Mouse (Mus musculus): ENCODE data around the gene Mamstr. TPM values are rescaled to one million over a fixed set of nuclear protein-coding genes. Genes with fewer than 3 reads are reported as not detected.

Gene Mamstr
- polyA plus RNA-seq, 1 experiment from 2014 or later: 3.5 TPM

GRCm38 (mm10) chr7:45689099-45689498, 49.3 kb downstream of the Mamstr start:
- H3K9ac ChIP-seq: no peak overlapping the region
- H3K36me3 ChIP-seq: no peaks in the 10 kb centered on the region
- H3K9me3 ChIP-seq: no peaks in the 10 kb centered on the region
- no peak overlapping the region for H3K4me2 ChIP-seq (replicated peaks)
- whole genome bisulfite sequencing: 61% methylated on average over 6 of the region's 6 CpGs
- H3K4me3 ChIP-seq: no peak overlapping the region
- no peaks in the 10 kb centered on the region for H3K27me3 ChIP-seq (replicated peaks)
- H3K27ac ChIP-seq: no peak overlapping the region
- peaks cover 13% of the 10 kb centered on the region for H3K4me1 ChIP-seq
- ATAC-seq (ENCODE audit: low FRiP score, low read depth): no peak

DNA sequence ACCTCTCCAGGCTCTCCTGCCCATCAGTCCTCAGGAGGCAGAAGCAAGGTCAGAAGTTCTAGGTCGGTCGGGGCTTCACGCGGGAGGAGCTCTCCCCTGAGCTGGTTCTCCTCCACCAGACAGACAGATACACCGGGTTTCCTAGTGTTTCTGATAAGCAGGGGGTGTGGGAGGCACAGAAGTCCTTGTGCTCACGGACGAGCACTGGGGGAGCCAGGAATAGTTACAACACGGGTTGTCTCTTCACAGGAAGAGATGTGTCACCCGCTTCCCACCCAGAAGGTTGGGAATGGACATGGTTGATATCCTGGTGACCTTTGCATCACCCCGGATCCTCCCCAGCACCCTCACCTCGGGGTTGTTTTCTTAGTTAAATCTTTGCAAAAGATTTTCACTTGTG, 50.0 kb downstream of the Mamstr start:
- Histone ChIP-seq H3K36me3 (no peaks in the 10 kb centered on the region), H3K27ac (no peak overlapping the region), H3K4me1 (peaks cover 13% of the 10 kb centered on the region), H3K9me3 (no peaks in the 10 kb centered on the region), H3K27me3 (replicated peaks) (no peaks in the 10 kb centered on the region), H3K4me2 (replicated peaks) (no peak overlapping the region), H3K9ac (no peak overlapping the region), H3K4me3 (no peak overlapping the region)
- 79% methylated on average over 11 of the region's 11 CpGs for WGBS
- ATAC-seq (ENCODE audit: low FRiP score, low read depth): no peak

GRCm38 (mm10) chr7:45692364-45692763, 52.6 kb downstream of the Mamstr start:
- WGBS: 84% methylated on average over 2 of the region's 2 CpGs
- no peak overlapping the region for H3K4me2 ChIP-seq (replicated peaks)
- H3K9ac ChIP-seq: no peak overlapping the region
- no peak overlapping the region for H3K27ac ChIP-seq
- H3K36me3 ChIP-seq: no peaks in the 10 kb centered on the region
- no peaks in the 10 kb centered on the region for H3K27me3 ChIP-seq (replicated peaks)
- peaks cover 6% of the 10 kb centered on the region for H3K4me1 ChIP-seq
- no peaks in the 10 kb centered on the region for H3K9me3 ChIP-seq
- no peak for ATAC-seq (ENCODE audit: low FRiP score, low read depth)
- no peak overlapping the region for H3K4me3 ChIP-seq

- no peaks in the 10 kb centered on the region for H3K9me3 ChIP-seq
- ATAC-seq (ENCODE audit: low FRiP score, low read depth): no peak
- no peak within 1 kb of the TSS for H3K4me2 ChIP-seq (replicated peaks)
- H3K4me1 ChIP-seq: peaks cover 6% of the 10 kb centered on the region
- H3K27ac ChIP-seq: no peak within 1 kb of the TSS
- H3K36me3 ChIP-seq: no peaks in the 10 kb centered on the region
- no peak within 1 kb of the TSS for H3K9ac ChIP-seq
- no peak within 1 kb of the TSS for H3K4me3 ChIP-seq
- WGBS: 89% methylated on average over 50 of the region's 50 CpGs
- H3K27me3 ChIP-seq (replicated peaks): peaks cover 9% of the 10 kb centered on the region
Observed at GRCm38 (mm10) chr7:45693921-45694591, 54.3 kb downstream of the Mamstr start, which contains the start of gene Sec1. TSS of gene Sec1 (minus strand) at chr7:45694402.

- Histone ChIP-seq H3K27me3 (replicated peaks) (peaks cover 19% of the 10 kb centered on the region), H3K36me3 (no peaks in the 10 kb centered on the region), H3K9ac (no peak overlapping the region), H3K4me2 (replicated peaks) (no peak overlapping the region), H3K4me3 (no peak overlapping the region), H3K4me1 (peaks cover 15% of the 10 kb centered on the region), H3K9me3 (no peaks in the 10 kb centered on the region), H3K27ac (no peak overlapping the region)
- peak; percentile 45; the same call in 1 of the 2 replicates for ATAC-seq (ENCODE audit: low FRiP score, low read depth)
- WGBS: 4% methylated on average over 6 of the region's 6 CpGs
Observed at GRCm38 (mm10) chr7:45695098-45695497, 55.3 kb downstream of the Mamstr start.

Other genes starting within 250 kb of the Mamstr start
- 269 and 286 TPM in 2 replicates for gene Snrnp70, start 244.2 kb upstream of the Mamstr start, polyA plus RNA-seq (2016; fragmentation: Nextera tagmentation; extraction: Ambion mirVana)
- gene Kcna7, start 234.3 kb upstream of the Mamstr start, polyA plus RNA-seq (2016; fragmentation: Nextera tagmentation; extraction: Ambion mirVana): not detected in 2 replicates
- gene Ntf5, start 226.3 kb upstream of the Mamstr start, polyA plus RNA-seq (2016; fragmentation: Nextera tagmentation; extraction: Ambion mirVana): 0.57 and 0.65 TPM in 2 replicates
- gene Lhb, start 219.2 kb upstream of the Mamstr start, polyA plus RNA-seq (2016; fragmentation: Nextera tagmentation; extraction: Ambion mirVana): not detected in 2 replicates
- gene Gys1, start 205.1 kb upstream of the Mamstr start, polyA plus RNA-seq (2016; fragmentation: Nextera tagmentation; extraction: Ambion mirVana): 31.8 and 32.7 TPM in 2 replicates
- 126 and 127 TPM in 2 replicates for gene Ruvbl2, start 201.9 kb upstream of the Mamstr start, polyA plus RNA-seq (2016; fragmentation: Nextera tagmentation; extraction: Ambion mirVana)
- 5,746 and 6,117 TPM in 2 replicates for gene Ftl1, start 180.1 kb upstream of the Mamstr start, polyA plus RNA-seq (2016; fragmentation: Nextera tagmentation; extraction: Ambion mirVana)
- 262 and 276 TPM in 2 replicates for gene Bax, start 173.1 kb upstream of the Mamstr start, polyA plus RNA-seq (2016; fragmentation: Nextera tagmentation; extraction: Ambion mirVana)
- 0.41 and 0.60 TPM in 2 replicates for gene Tulp2, start 158.1 kb upstream of the Mamstr start, polyA plus RNA-seq (2016; fragmentation: Nextera tagmentation; extraction: Ambion mirVana)
- not detected in 2 replicates for gene Gm45808, start 153.2 kb upstream of the Mamstr start, polyA plus RNA-seq (2016; fragmentation: Nextera tagmentation; extraction: Ambion mirVana)
- gene Dhdh, start 151.2 kb upstream of the Mamstr start, polyA plus RNA-seq (2016; fragmentation: Nextera tagmentation; extraction: Ambion mirVana): 2.3 and 2.8 TPM in 2 replicates
- gene Nucb1, start 129.6 kb upstream of the Mamstr start, polyA plus RNA-seq (2016; fragmentation: Nextera tagmentation; extraction: Ambion mirVana): 118 and 119 TPM in 2 replicates
- gene Ppp1r15a, start 113.7 kb upstream of the Mamstr start, polyA plus RNA-seq (2016; fragmentation: Nextera tagmentation; extraction: Ambion mirVana): 19.4 and 20.1 TPM in 2 replicates
- gene Plekha4, start 113.6 kb upstream of the Mamstr start, polyA plus RNA-seq (2016; fragmentation: Nextera tagmentation; extraction: Ambion mirVana): 3.2 and 3.5 TPM in 2 replicates
- 0.26 and 0.43 TPM in 2 replicates for gene Hsd17b14, start 85.1 kb upstream of the Mamstr start, polyA plus RNA-seq (2016; fragmentation: Nextera tagmentation; extraction: Ambion mirVana)
- 25.7 and 29.2 TPM in 2 replicates for gene Bcat2, start 69.8 kb upstream of the Mamstr start, polyA plus RNA-seq (2016; fragmentation: Nextera tagmentation; extraction: Ambion mirVana)
- not detected in 2 replicates for gene Fgf21, start 24.5 kb upstream of the Mamstr start, polyA plus RNA-seq (2016; fragmentation: Nextera tagmentation; extraction: Ambion mirVana)
- not detected in 2 replicates for gene Fut1, start 22.7 kb upstream of the Mamstr start, polyA plus RNA-seq (2016; fragmentation: Nextera tagmentation; extraction: Ambion mirVana)
- gene Izumo1, start 18.2 kb upstream of the Mamstr start, polyA plus RNA-seq (2016; fragmentation: Nextera tagmentation; extraction: Ambion mirVana): 0.23 TPM in 1 of 2 replicates, not detected in the other
- 16.5 and 16.8 TPM in 2 replicates for gene Rasip1, start 12.5 kb upstream of the Mamstr start, polyA plus RNA-seq (2016; fragmentation: Nextera tagmentation; extraction: Ambion mirVana)
- 0.17 and 0.20 TPM in 2 replicates for gene Fut2, start 26.4 kb downstream of the Mamstr start, polyA plus RNA-seq (2016; fragmentation: Nextera tagmentation; extraction: Ambion mirVana)
- 1.2 and 1.7 TPM in 2 replicates for gene Ntn5, start 44.0 kb downstream of the Mamstr start, polyA plus RNA-seq (2016; fragmentation: Nextera tagmentation; extraction: Ambion mirVana)
- gene Sec1, start 54.4 kb downstream of the Mamstr start, polyA plus RNA-seq (2016; fragmentation: Nextera tagmentation; extraction: Ambion mirVana): 1.0 and 1.2 TPM in 2 replicates
- gene Car11, start 59.9 kb downstream of the Mamstr start, polyA plus RNA-seq (2016; fragmentation: Nextera tagmentation; extraction: Ambion mirVana): 35.5 and 36.6 TPM in 2 replicates
- gene Dbp, start 65.1 kb downstream of the Mamstr start, polyA plus RNA-seq (2016; fragmentation: Nextera tagmentation; extraction: Ambion mirVana): 4.1 TPM in 2 replicates
- gene Rpl18, start 75.5 kb downstream of the Mamstr start, polyA plus RNA-seq (2016; fragmentation: Nextera tagmentation; extraction: Ambion mirVana): 665 and 700 TPM in 2 replicates
- gene Sphk2, start 78.0 kb downstream of the Mamstr start, polyA plus RNA-seq (2016; fragmentation: Nextera tagmentation; extraction: Ambion mirVana): 28.0 and 29.0 TPM in 2 replicates
- gene Fam83e, start 81.2 kb downstream of the Mamstr start, polyA plus RNA-seq (2016; fragmentation: Nextera tagmentation; extraction: Ambion mirVana): 0.94 and 1.00 TPM in 2 replicates
- gene Spaca4, start 85.8 kb downstream of the Mamstr start, polyA plus RNA-seq (2016; fragmentation: Nextera tagmentation; extraction: Ambion mirVana): not detected in 2 replicates
- gene Lmtk3, start 143.8 kb downstream of the Mamstr start, polyA plus RNA-seq (2016; fragmentation: Nextera tagmentation; extraction: Ambion mirVana): 10.9 and 14.1 TPM in 2 replicates
- gene Sult2b1, start 144.7 kb downstream of the Mamstr start, polyA plus RNA-seq (2016; fragmentation: Nextera tagmentation; extraction: Ambion mirVana): 2.1 and 2.4 TPM in 2 replicates
- 305 and 308 TPM in 2 replicates for gene Cyth2, start 174.6 kb downstream of the Mamstr start, polyA plus RNA-seq (2016; fragmentation: Nextera tagmentation; extraction: Ambion mirVana)
- 0.86 and 0.87 TPM in 2 replicates for gene Kcnj14, start 184.8 kb downstream of the Mamstr start, polyA plus RNA-seq (2016; fragmentation: Nextera tagmentation; extraction: Ambion mirVana)
- 48.3 and 50.7 TPM in 2 replicates for gene Grwd1, start 191.0 kb downstream of the Mamstr start, polyA plus RNA-seq (2016; fragmentation: Nextera tagmentation; extraction: Ambion mirVana)
- 41.8 and 54.4 TPM in 2 replicates for gene Kdelr1, start 232.8 kb downstream of the Mamstr start, polyA plus RNA-seq (2016; fragmentation: Nextera tagmentation; extraction: Ambion mirVana)
- gene Grin2d, start 238.4 kb downstream of the Mamstr start, polyA plus RNA-seq (2016; fragmentation: Nextera tagmentation; extraction: Ambion mirVana): 1.3 and 1.5 TPM in 2 replicates